Mouse (Mus musculus): Measurements from ENCODE around the gene Grb2. TPM values are rescaled to one million over a fixed set of nuclear protein-coding genes. Genes with fewer than 3 reads are reported as not detected.

Gene Grb2
- polyA plus RNA-seq, 1 experiment, result 81.7 TPM

- WGBS, result 69% methylated on average over 6 of the region's 6 CpGs
- no peak for DNase-seq
- H3K27ac ChIP-seq (ENCODE audit: control insufficient read depth, insufficient read depth, low read length), result no peak overlapping the region; the same call in 1 of the 2 replicates
- TF ChIP-seq POLR2A (IDR thresholded peaks at IDR 0.05; ENCODE audit: control insufficient read depth, extremely low read depth, insufficient read depth, low read length, poor library complexity) (no peak), CTCF (IDR thresholded peaks at IDR 0.05; ENCODE audit: borderline replicate concordance, control insufficient read depth, extremely low read depth, insufficient read depth, low read length, poor library complexity) (no peak)
- no peaks in the 10 kb centered on the region for H3K27me3 ChIP-seq (ENCODE audit: control insufficient read depth, insufficient read depth, low read length)
- no peak overlapping the region for H3K4me3 ChIP-seq (ENCODE audit: control insufficient read depth, insufficient read depth, low read length)
- H3K36me3 ChIP-seq (ENCODE audit: control insufficient read depth, insufficient read depth, low read length), result no peaks in the 10 kb centered on the region
- peaks cover 30% of the 10 kb centered on the region for H3K4me1 ChIP-seq (replicated peaks; ENCODE audit: control insufficient read depth, insufficient read depth, low read length)
Measured at GRCm38 (mm10) chr11:115709829-115710559, 1.6 kb upstream of the Grb2 start.

- TF ChIP-seq CTCF (IDR thresholded peaks at IDR 0.05; ENCODE audit: borderline replicate concordance, control insufficient read depth, extremely low read depth, insufficient read depth, low read length, poor library complexity) (no peak), POLR2A (IDR thresholded peaks at IDR 0.05; ENCODE audit: control insufficient read depth, extremely low read depth, insufficient read depth, low read length, poor library complexity) (no peak)
- peak overlapping the region; percentile 49 for H3K4me3 ChIP-seq (ENCODE audit: control insufficient read depth, insufficient read depth, low read length)
- WGBS, result under 1% methylated on average over 23 of the region's 23 CpGs
- DNase-seq, result peak; percentile 50
- no peaks in the 10 kb centered on the region for H3K36me3 ChIP-seq (ENCODE audit: control insufficient read depth, insufficient read depth, low read length)
- peaks cover 28% of the 10 kb centered on the region for H3K4me1 ChIP-seq (replicated peaks; ENCODE audit: control insufficient read depth, insufficient read depth, low read length)
- H3K27me3 ChIP-seq (ENCODE audit: control insufficient read depth, insufficient read depth, low read length), result no peaks in the 10 kb centered on the region
- peak overlapping the region; percentile 85 for H3K27ac ChIP-seq (ENCODE audit: control insufficient read depth, insufficient read depth, low read length)
Measured at GRCm38 (mm10) chr11:115708956-115709828, 795 bp upstream of the Grb2 start.

GRCm38 (mm10) chr11:115707313-115708208 lies 836 bp downstream of the Grb2 start:
- under 1% methylated on average over 44 of the region's 44 CpGs for WGBS
- no peaks in the 10 kb centered on the region for H3K36me3 ChIP-seq (ENCODE audit: control insufficient read depth, insufficient read depth, low read length)
- TF ChIP-seq POLR2A (IDR thresholded peaks at IDR 0.05; ENCODE audit: control insufficient read depth, extremely low read depth, insufficient read depth, low read length, poor library complexity) (no peak), CTCF (IDR thresholded peaks at IDR 0.05; ENCODE audit: borderline replicate concordance, control insufficient read depth, extremely low read depth, insufficient read depth, low read length, poor library complexity) (no peak)
- no peaks in the 10 kb centered on the region for H3K27me3 ChIP-seq (ENCODE audit: control insufficient read depth, insufficient read depth, low read length)
- H3K4me3 ChIP-seq (ENCODE audit: control insufficient read depth, insufficient read depth, low read length), result peak overlapping the region; percentile 96
- peak overlapping the region; percentile 39; the same call in 1 of the 2 replicates for H3K27ac ChIP-seq (ENCODE audit: control insufficient read depth, insufficient read depth, low read length)
- peaks cover 21% of the 10 kb centered on the region for H3K4me1 ChIP-seq (replicated peaks; ENCODE audit: control insufficient read depth, insufficient read depth, low read length)
- DNase-seq, result peak; percentile 38

- Histone ChIP-seq H3K4me1 (replicated peaks; ENCODE audit: control insufficient read depth, insufficient read depth, low read length) (peaks cover 17% of the 10 kb centered on the region), H3K27me3 (ENCODE audit: control insufficient read depth, insufficient read depth, low read length) (no peaks in the 10 kb centered on the region), H3K36me3 (ENCODE audit: control insufficient read depth, insufficient read depth, low read length) (no peaks in the 10 kb centered on the region), H3K27ac (ENCODE audit: control insufficient read depth, insufficient read depth, low read length) (no peak overlapping the region), H3K4me3 (ENCODE audit: control insufficient read depth, insufficient read depth, low read length) (no peak overlapping the region)
- DNase-seq, result no peak
- TF ChIP-seq POLR2A (IDR thresholded peaks at IDR 0.05; ENCODE audit: control insufficient read depth, extremely low read depth, insufficient read depth, low read length, poor library complexity) (no peak), CTCF (IDR thresholded peaks at IDR 0.05; ENCODE audit: borderline replicate concordance, control insufficient read depth, extremely low read depth, insufficient read depth, low read length, poor library complexity) (no peak)
- 78% methylated on average over 10 of the region's 10 CpGs for WGBS
Measured at GRCm38 (mm10) chr11:115706584-115706983, 1.8 kb downstream of the Grb2 start.

- no peak overlapping the region for H3K4me3 ChIP-seq (ENCODE audit: control insufficient read depth, insufficient read depth, low read length)
- WGBS, result 88% methylated on average over 2 of the region's 2 CpGs
- TF ChIP-seq POLR2A (IDR thresholded peaks at IDR 0.05; ENCODE audit: control insufficient read depth, extremely low read depth, insufficient read depth, low read length, poor library complexity) (no peak), CTCF (IDR thresholded peaks at IDR 0.05; ENCODE audit: borderline replicate concordance, control insufficient read depth, extremely low read depth, insufficient read depth, low read length, poor library complexity) (no peak)
- no peak for DNase-seq
- no peaks in the 10 kb centered on the region for H3K36me3 ChIP-seq (ENCODE audit: control insufficient read depth, insufficient read depth, low read length)
- peaks cover 16% of the 10 kb centered on the region for H3K4me1 ChIP-seq (replicated peaks; ENCODE audit: control insufficient read depth, insufficient read depth, low read length)
- no peak overlapping the region for H3K27ac ChIP-seq (ENCODE audit: control insufficient read depth, insufficient read depth, low read length)
- H3K27me3 ChIP-seq (ENCODE audit: control insufficient read depth, insufficient read depth, low read length), result no peaks in the 10 kb centered on the region
Measured at GRCm38 (mm10) chr11:115705561-115705960, 2.8 kb downstream of the Grb2 start.

GRCm38 (mm10) chr11:115704648-115705047 lies 3.7 kb downstream of the Grb2 start:
- no peak for TF ChIP-seq POLR2A (IDR thresholded peaks at IDR 0.05; ENCODE audit: control insufficient read depth, extremely low read depth, insufficient read depth, low read length, poor library complexity)
- no peak for TF ChIP-seq CTCF (IDR thresholded peaks at IDR 0.05; ENCODE audit: borderline replicate concordance, control insufficient read depth, extremely low read depth, insufficient read depth, low read length, poor library complexity)
- Histone ChIP-seq H3K4me1 (replicated peaks; ENCODE audit: control insufficient read depth, insufficient read depth, low read length) (peaks cover 18% of the 10 kb centered on the region), H3K27me3 (ENCODE audit: control insufficient read depth, insufficient read depth, low read length) (no peaks in the 10 kb centered on the region), H3K36me3 (ENCODE audit: control insufficient read depth, insufficient read depth, low read length) (no peaks in the 10 kb centered on the region), H3K27ac (ENCODE audit: control insufficient read depth, insufficient read depth, low read length) (no peak overlapping the region), H3K4me3 (ENCODE audit: control insufficient read depth, insufficient read depth, low read length) (no peak overlapping the region)
- DNase-seq, result no peak
- WGBS, result 97% methylated on average over 10 of the region's 10 CpGs
